Comparison of ENCODE assay signal across 15 mouse cellular contexts in the genomic region with DNA sequence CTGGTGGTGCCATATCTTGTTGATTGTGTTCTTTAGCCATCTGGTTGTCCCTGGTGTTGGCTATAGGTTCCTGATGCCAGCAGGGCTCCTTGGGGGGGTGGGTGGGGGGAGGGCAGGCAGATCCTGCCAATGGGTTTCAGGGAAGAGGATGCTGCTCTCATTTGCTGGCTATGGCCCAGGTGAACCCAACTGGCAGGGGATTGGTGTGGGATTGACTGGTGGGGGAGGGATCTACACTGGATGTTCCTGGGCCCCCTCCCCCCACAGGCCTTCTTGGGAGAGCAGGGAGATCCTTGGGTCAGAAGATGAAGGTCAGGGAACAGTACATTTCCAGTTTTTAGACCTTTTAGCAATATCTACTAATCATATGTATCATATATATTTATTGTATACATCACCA.
DNase-seq lines count a peak whose midpoint lies in the region; ATAC-seq lines count a peak whose summit lies in the region.
"Had no signal": no experiment of that assay in that cellular context is flagged by ENCODE, and none has a peak within 500 bp of the region (broad histone marks: within the 10 kb centered on the region; RNA-seq: fewer than 3 reads in every experiment).

No protein-coding gene starts in this region.

- H3K4me1 ChIP-seq in midbrain, embryonic 15.5 days, result peaks cover 3% of the 10 kb centered on the region; the same call in 1 of the 2 replicates
- H3K4me1 ChIP-seq: embryonic facial prominence, embryonic 12.5 days; forebrain, embryonic 13.5 days; forebrain, embryonic 15.5 days had no signal

- no peaks in the 10 kb centered on the region for H3K36me3 ChIP-seq in midbrain, embryonic 15.5 days (replicated peaks)
- H3K36me3 ChIP-seq: embryonic facial prominence, embryonic 12.5 days; forebrain, embryonic 15.5 days had no signal

- no peaks in the 10 kb centered on the region for H3K27me3 ChIP-seq in midbrain, embryonic 15.5 days (replicated peaks)
- H3K27me3 ChIP-seq: embryonic facial prominence, embryonic 12.5 days; forebrain, embryonic 13.5 days; forebrain, embryonic 15.5 days had no signal

- no peak overlapping the region for H3K27ac ChIP-seq in midbrain, embryonic 15.5 days
- H3K27ac ChIP-seq: embryonic facial prominence, embryonic 12.5 days; forebrain, embryonic 13.5 days; forebrain, embryonic 15.5 days had no signal

- H3K4me3 ChIP-seq in midbrain, embryonic 15.5 days, result no peak overlapping the region
- H3K4me3 ChIP-seq: embryonic facial prominence, embryonic 12.5 days; forebrain, embryonic 13.5 days; forebrain, embryonic 15.5 days had no signal

- no peak for ATAC-seq in midbrain, embryonic 15.5 days (replicated peaks)
- ATAC-seq: forebrain, embryonic 13.5 days; forebrain, embryonic 15.5 days; forebrain, postnatal 0 days had no signal

- intact Hi-C loops in left cerebral cortex, postnatal 4 days (cut with DNase I), result no loop called here

- no peak overlapping the region for H3K4me2 ChIP-seq in midbrain, embryonic 15.5 days
- H3K4me2 ChIP-seq: embryonic facial prominence, embryonic 12.5 days; forebrain, embryonic 13.5 days; forebrain, embryonic 15.5 days had no signal

- peak; percentile 37 to 64 for DNase-seq in cerebellum, postnatal 14 days
- DNase-seq in cerebellum, adult 9-10 months, result no peak
- DNase-seq in left cerebral cortex, postnatal 4 days, result peak; percentile 52
- DNase-seq in left cerebral cortex, adult 18-20 months (ENCODE audit: low spot score in 2 of 2), result no peak
- DNase-seq: adrenal gland, adult 2 months; adrenal gland, postnatal 10 days; adrenal gland, postnatal 25 days; cerebellum, adult 11 months; cerebellum, adult 8-10 months; embryo, embryonic 11 days; forebrain, postnatal 0 days had no signal

- no peak overlapping the region for H3K9ac ChIP-seq in midbrain, embryonic 15.5 days
- H3K9ac ChIP-seq: embryonic facial prominence, embryonic 12.5 days; forebrain, embryonic 13.5 days; forebrain, embryonic 15.5 days; forebrain, postnatal 0 days had no signal

- no peaks in the 10 kb centered on the region for H3K9me3 ChIP-seq in midbrain, embryonic 15.5 days
- H3K9me3 ChIP-seq: embryonic facial prominence, embryonic 12.5 days; forebrain, embryonic 13.5 days; forebrain, embryonic 15.5 days had no signal

Comparison
In these comparisons a context has a peak if more than half of its experiments do, and no peak if none do; other contexts are left out.
1. DNase-seq: peak in cerebellum, postnatal 14 days (2 of 2) and left cerebral cortex, postnatal 4 days (single experiment); none in cerebellum, adult 9-10 months (single experiment) and left cerebral cortex, adult 18-20 months (0 of 2).